Mouse (Mus musculus) CD4-positive helper T cell, adult 2 months (primary cell): ENCODE results near the gene Reg4.
A peak's percentile ranks its signal among the peaks of the same experiment; 100 is the strongest.

Experiments used
- DNase-seq: peaks from one replicate; pipeline ENCODE4 v3.0.0-alpha.2; 2012; ENCODE audit warnings: low read depth, missing footprints, low spot score

Gene Reg4

DNA sequence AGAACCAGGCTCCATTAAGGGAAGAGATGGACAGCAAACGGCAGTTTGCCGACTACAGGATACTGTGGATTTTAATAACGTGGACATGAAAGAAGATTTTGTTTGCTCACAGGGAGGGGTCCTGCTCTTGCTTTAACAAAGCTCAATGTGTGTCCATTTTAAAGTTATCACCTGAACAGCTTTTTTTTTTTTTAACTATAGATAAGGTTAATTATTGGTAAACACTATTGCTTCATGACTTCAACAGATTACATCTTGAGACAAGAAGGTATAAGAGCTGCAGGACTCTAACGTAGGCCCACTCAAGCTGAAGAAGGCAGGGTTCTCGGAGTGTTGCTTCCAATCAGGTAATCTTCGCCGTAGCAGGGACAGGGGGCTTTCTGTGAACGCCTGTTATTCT, at the start of gene Reg4:
TSS of gene Reg4 (plus strand) at position 301 of the 400 bp plus-strand sequence.
- no peak for DNase-seq

DNA sequence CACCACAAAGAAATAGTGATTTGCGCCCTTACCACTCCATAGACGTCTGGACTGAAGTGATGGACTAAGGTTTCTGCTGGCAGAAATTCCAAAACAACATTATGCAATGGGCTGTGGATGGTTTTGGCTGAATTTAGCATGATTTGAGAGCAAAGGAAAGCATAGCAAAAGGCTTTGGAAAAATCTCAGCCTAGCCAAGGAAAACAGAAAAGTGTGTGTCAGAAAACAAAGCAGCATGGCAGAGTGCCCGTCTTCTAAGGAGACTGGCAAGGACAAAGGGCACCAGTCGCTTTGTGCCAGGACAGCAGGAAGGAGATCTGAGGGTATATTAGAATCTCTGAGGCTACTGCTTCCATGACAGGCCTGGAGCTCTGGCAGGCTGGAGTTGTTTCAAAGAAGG, 43.6 kb upstream of the Reg4 start:
- DNase-seq: no peak

DNA sequence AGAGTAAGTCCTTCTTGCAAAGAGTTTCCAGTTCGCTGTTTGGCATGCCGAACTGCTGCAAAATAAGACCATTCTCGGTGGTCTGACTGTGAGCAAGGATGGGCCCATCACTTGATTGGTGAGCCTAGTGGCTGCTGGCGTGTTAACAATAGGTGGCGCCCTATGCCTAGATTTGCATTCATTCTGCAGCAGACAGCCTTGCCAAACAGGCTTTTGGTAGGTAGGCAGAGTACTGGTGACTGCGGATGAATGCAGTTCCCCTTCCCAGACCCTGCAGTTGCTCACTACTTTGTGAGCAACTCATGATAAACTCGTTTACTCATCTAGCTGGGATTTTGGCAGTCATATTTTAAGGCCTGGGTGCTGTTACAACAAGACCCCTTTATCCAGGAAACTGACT, 41.2 kb upstream of the Reg4 start:
- peak; percentile 10 for DNase-seq

DNA sequence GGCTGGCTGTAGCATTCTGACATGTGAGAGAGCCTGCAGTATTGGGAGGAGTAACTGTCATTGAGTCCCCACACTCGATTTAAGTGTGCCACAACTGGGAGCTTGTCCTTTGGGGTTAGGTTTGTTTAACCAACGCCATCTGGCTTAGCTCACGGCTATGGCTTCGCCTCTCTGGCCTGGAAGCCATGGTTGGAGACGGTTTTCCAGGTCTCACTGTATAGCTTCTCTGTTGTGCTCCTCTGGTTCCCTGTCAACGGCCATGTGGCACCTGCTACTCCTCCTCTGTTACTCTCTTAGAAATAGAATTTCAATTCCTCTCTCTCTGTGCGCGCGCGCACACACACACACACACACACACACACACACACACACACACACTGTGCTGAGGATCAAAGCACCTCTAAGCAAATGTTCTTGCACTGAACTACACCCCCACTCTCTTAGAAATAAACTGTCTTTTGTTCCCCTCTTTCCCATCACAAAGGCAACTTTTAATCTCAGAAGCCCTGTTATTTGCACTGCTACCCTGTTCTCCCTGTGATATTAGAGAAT, 36.7 kb upstream of the Reg4 start:
- DNase-seq: no peak

DNA sequence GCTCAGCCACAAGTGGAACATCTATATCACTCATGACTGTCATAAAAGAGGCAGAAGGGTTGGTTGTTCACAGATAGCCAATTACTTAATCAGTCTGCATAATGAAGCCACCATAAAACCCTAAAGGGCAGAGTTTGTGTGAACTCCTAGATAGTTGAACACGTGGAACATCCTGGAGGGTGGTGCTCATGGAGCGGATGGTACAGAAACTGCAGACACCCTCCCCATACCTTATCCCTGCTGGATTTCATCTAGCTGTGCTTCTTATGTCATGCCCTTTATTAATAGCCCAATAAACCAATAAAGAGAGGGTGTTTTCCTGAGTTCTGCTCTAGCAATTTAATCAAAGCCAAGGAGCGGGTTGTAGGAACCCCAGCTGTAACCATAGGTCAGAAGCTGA, 34.2 kb upstream of the Reg4 start:
- no peak for DNase-seq

DNA sequence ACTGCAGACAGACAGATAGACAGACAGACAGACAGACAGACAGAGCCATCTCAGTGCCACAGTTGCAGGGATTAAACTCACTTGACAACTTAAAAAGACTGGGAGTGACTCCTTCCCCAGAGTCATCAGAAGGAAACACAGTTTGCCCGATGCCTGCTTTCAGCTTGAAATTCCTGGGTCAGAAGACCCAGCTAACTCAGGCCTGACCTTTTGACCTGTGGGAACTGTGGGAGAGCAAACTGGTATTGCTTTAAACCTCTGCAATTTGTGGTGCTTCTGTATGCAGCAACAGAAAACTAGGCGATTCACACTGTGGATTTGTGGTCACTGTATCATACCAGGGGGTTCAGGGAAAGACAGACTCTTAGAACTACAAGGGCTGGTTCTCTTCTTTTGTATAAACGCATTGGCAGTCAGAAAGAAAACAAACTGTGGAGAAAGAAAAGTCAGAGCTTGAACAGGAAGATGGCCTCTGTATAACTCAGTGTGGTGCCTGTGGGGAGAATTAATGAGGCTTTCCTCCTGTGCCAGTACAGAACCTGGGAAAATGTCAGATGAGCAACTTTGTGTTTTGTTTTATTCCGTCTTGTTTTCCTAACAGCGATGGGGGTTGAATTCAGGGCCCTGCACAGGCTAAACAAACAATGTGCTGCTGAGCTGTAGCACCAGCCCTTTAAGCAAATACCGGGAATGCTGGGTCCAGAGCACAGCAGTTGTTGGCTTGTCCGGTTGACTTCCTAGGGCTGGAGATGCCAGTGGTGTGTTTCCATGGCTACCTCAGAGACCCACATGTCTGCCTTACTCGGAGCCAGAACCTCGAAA, 24.0 kb upstream of the Reg4 start:
- DNase-seq: no peak

DNA sequence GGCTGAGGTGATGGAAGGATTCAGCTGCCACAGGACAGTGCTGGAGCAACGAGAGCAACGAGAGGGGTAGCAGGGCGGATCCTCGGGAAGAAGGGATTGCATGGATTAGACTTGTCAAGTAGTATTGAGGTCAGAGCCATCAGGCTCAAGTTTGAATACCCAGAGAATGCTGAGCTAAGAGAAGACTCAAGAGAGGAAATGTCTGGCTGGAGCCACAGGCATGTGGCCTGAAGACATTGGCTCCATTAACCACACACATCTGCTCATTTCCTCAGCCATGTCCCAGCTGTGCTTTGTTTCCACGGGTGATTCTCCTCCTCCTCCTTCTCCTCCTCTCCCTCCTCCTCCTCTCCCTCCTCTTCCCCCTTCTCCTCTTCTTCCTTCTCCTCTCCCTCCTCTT, 22.2 kb upstream of the Reg4 start:
- DNase-seq: no peak

DNA sequence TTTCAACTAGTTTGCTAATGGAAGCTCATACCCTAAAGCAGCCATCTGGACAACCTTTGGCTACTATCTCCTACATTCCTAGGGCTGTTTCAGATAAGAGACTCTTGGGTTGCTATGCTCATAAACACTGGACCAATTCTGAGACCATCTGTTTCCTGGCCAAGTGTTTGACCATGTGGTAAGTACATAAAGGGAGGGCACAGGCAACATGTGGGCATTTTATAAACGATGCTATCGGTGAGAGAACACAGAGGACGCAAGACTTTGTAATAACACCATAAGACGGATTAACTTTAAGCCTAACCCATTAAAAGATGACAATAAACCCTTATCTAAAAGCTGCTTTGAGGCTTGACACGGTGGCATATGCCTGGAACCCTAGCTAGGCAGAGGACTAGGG, 18.7 kb upstream of the Reg4 start:
- DNase-seq: no peak

DNA sequence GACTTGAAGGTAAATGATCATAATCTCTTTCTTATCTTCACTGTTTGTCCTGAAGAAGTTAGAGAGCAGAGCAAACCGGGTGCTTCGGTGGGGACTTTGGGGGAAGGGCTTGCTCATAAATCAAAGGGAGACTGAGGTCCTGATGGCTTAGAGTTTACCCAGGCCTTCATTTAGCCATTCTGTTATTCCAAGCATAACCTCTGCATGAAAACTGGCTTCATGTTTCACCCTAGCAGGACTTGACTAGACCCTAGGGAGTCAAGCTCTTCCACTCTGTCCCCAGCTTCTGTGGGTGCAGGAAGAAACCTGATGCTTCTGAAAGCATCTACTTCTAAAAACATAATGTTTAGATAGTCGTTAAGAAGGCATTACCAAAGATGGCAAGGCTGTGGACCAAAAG, 15.0 kb upstream of the Reg4 start:
- no peak for DNase-seq

DNA sequence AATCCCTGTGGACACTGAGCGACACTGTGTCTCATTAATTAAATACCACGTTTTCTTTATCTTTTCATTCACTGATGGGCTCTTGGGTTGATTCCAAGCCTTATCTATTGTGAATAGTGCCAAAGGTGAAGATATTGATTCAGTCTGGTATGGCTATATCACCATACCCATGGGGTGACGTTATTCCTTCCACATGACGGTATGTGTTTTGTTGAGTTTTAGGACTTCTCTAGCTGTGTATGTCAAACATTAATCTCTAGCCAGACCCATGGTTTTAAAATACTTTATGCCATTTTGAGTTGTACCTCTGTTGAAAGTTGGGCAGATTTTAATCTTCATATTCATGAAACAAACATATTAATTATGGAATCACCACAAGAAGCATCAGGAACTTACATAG, 12.8 kb upstream of the Reg4 start:
- no peak for DNase-seq

DNA sequence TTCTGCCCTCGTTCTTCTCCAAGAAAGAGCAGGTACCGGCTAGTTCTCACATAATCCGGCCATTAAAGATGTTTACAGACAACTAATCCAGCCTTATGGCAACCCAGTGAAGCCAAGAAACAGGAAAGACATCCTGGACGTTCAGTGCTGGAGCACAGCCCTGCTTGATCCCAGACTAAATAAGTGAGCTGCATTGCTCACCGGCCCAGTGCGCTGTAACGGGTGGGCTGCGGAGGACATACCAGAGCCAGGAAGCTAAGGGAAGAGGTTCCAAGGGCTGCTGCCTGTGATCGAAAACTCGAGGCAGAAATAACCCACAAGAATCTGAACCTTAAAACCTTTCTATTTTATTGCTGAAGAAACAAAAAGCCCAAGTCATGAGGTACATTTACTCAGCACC, 11.1 kb upstream of the Reg4 start:
- no peak for DNase-seq

DNA sequence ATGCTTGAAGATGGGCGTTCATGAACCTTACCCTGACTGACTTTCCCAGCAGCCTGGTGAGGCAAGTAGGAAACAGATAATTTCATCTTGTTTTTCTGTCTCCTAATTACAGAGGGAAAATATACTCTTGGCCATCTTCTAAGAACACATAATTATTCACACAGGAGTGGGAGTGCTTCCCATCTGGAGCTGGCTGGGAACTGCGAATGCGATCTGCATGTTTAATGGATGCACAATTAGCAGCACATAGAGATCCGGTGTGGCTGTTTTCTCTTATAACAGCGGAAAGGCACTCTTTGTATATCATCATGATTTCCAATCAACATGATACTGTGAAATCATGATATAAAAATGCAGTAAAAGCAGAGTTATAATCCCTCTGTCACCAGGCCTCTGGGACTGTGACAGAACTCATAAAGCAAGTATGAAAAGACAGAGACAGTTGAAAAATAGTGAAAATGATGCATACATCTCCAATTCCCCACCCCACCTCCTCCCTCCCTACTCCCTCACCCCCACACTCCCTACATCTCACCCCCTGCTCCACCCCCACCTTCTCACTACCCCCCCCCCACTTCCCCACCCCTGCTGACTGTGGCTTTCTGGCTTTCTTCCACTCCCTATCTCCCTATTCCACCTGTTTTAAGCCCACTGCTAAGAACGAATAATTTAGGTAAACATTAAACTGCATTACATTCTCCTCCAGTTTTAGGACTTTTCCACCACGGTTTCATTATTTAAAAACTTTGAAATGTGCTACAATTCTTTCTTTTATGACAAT, 10.5 kb upstream of the Reg4 start:
- DNase-seq: no peak

DNA sequence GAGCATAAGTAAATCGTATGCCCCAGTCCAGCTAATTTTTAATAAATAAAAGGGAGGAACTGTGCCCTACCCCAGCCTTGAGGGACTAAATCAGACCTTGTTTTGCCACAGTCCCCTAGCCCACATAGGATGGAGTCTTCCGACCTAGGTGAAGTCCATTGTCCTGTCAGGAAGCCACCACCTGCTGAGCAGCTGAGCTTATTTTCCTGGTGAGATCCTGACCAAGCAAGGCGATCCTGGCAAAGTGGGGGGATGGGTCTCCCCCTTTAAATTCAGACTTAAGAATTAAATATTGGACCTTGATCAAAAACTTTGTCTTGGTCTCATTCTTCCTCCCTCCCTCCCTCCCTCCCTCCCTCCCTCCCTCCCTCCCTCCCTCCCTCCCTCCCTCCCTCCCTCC, 5.7 kb upstream of the Reg4 start:
- no peak for DNase-seq

DNA sequence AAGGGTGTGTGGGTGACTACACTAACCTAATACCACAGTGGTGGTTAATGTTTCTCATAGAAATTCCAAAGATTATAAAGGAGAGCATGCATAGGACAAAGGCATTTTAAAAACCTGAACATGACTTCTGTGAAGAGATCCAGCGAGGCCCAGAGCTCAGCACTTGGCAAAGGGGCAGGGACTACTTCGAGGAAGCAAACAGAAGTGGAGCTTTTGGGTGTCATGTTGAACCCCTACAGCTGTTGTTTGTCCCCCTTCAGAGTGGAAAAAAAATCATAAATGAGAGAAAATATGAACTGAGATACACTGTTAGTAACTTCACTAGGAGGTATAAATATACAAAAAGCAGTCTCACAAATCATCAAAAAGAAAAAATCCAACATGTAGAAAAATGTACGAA, 1.3 kb downstream of the Reg4 start:
- no peak for DNase-seq

DNA sequence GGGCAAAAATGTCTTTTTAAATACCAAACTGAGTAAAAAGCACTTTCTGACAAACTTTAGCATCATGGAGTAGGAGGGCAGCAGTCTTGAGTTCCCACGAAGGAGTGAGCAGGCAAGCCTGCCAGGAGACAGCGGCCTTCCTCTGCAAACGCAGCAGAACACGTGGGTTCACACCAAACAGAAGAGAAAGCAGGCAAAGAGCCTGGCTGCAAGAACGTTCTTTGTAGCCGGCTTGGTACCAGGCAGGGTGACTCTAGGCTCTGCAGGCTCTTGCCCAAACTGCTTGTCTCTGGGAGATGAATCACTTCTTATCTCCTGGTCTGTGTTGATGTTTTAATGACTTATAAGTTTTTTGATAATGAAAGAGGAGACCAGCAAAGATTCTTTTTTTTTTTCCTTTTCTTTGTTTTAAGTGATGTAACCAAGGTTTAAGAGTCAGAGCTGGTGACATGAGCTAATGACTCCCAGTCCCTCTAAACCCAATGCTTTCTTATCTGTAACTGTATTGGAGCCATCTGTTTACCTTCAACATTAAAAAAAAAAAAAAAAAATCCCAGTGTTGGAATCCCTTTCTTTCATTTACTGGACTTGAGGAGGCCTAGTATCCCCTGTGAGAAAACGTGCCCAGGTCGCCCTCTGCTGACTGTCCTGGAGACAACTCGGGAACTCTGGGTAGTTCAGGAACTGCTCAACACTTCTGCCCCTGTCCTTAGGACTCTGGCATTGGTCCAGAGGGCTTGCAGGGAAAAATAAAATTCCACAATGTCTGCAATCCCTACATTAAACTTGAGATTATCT, 2.0 kb downstream of the Reg4 start:
- DNase-seq: no peak

DNA sequence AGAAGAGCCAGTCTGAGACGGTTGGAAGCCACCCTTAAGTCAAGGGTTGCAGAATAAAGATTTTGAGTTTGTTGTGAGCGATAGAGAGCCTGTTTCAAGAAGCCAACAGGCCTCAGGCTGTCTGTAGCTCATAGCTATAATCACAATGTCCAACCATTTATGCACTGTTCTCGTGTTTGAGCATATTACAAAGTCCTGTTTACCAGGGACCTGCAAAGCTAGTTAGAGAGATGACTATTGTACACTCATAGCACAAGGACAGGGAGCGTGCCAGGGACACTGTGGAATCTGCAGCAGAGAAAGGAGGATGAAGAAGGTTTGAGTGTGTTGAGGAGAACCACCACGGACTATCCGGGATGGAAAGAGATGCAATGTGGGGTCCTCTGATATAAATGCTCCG, 3.0 kb downstream of the Reg4 start:
- DNase-seq: no peak

DNA sequence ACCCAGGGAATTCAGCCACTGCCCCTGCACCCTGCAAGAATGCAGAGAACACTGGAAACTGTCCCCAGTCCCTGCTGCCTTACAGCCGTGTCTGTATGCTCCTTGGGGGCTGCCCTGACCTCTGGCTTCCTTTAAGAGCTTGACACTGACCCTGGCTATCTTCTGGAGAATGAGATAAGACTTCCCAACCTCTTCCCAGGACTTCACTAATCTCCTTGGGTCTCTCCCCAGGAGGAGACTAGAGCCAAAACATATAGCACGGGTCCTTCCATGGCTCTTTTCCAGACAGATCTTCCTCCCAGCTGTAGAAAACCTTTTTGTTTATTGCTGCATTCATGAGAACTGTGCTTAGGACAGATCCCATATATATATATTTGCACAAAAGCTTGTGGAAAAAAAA, 3.8 kb downstream of the Reg4 start:
- DNase-seq: no peak

DNA sequence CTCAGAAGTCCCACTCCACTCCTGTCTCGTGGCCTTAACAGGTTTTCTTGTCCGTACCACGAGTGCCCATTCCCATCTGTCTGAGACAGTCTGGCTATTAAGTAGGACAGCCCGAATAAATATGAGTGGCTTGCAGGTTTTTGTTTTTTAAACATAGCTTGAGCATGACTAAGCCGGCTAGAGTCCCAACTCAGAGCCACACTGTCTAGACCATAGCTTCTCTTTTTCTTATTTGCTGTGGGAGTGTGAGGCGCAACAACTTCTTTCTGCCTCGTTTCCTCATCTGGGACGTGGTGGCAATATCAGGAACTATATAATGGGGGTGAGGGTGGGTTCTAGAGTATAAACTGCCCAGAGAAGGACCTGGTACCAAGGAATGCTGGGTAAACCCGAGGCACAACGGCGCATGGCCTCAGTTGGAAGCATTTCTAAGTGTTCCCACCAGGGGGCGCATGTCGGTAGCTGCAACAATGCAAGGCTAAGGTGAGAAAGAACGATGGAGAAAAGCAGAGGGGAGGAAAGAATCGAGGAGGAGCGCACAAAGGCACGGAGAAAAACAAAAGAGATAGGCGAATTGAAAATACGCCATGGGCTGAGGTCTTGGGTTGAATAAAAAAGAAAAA, 5.1 kb downstream of the Reg4 start:
- DNase-seq: peak; percentile 45

DNA sequence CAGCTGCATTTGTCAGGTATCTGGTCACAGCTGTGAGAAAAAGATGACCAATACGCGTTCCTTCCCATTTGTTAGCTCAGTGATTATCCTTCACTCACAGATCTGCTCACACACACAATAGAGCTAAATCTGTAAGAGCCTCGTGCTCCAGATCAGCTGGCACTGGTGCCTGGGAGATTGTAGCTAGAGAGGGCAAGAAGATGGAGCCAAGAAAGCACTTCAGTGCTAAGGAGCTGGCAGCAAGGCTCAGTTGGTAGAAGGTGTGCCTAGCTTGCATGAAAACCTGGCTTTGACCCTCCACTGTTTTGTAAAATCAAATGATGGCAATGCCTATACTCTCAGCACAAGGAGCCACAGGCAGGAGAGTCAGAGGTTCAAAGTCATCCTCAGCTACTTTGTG, 5.8 kb downstream of the Reg4 start:
- DNase-seq: no peak

DNA sequence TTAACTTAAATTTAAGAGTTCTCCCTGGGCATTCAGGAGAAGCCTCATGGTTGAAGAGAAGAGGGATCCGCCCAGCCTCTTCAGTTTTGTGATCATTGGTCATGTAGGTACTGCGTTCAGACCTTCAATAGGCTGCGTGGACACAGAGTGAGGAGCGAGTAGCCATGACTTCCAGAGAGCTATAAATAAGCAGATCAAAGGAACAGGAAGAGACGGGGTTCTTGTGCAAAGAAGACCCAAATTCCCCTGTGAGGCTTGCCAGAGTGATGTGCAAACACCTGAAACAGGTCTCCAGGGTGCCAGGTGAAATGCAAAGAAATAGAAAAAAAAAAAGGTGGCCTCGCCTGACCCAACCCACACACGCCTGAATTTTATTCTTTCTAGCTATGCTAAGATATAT, 8.0 kb downstream of the Reg4 start:
- DNase-seq: no peak

DNA sequence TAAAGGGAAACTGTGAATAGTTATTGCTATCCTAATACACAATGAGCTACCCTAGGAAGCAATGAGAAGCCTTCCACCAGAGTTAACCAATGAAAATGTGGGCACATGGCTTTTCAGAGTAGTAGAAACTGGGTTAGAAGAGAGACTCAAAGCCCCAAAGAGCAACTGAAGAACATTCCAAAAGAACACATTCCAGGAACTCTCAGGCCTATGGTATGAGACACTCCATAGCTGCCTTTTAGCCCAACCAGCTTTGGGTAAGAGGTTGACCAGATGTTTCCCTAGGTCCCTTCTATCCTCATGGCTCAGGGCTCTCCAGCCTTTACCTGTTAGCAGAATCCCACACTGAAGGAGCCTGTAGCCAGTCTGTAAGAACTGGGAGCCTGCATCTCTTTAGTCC, 11.5 kb downstream of the Reg4 start:
- DNase-seq: no peak

DNA sequence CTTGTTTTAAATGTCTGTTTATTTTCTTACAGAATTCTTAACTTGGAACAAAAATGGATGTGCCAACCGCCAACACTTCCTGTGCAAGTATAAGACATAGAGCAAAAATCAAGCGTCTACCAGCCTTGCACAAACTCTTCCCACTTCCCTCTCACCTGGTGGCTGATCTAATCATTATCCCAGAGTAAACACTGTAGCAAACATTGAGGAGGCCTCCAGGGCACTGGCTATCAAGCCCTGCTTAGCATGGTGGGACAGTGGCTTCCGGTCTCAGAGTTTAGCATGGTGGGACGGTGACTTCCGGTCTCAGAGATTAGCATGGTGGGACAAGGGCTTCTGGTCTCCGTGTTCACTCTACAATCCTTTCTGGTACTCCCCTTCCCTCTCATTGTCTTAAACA, 14.3 kb downstream of the Reg4 start:
- no peak for DNase-seq
